Mouse (Mus musculus): Measurements from ENCODE around the gene Lbx1. TPM values are rescaled to one million over a fixed set of nuclear protein-coding genes. Genes with fewer than 3 reads are reported as not detected.

Gene Lbx1
- polyA plus RNA-seq, 1 experiment from 2014 or later, result not detected

- Histone ChIP-seq H3K27ac (ENCODE audit: low read depth, low read length) (no peak overlapping the region), H3K4me1 (replicated peaks; ENCODE audit: control insufficient read depth, insufficient read depth, low read length) (peaks cover 16% of the 10 kb centered on the region), H3K36me3 (ENCODE audit: control insufficient read depth, insufficient read depth, low read length) (no peaks in the 10 kb centered on the region), H3K4me2 (ENCODE audit: low read depth, low read length, severe bottlenecking) (peak overlapping the region; percentile 35), H3K9ac (ENCODE audit: low read length) (no peak overlapping the region), H3K4me3 (ENCODE audit: low read depth, low read length) (peak overlapping the region; percentile 19), H3K9me3 (ENCODE audit: control insufficient read depth, low read length) (no peaks in the 10 kb centered on the region), H3K27me3 (ENCODE audit: control insufficient read depth, insufficient read depth, low read length) (peaks cover 90% of the 10 kb centered on the region)
- peak; percentile 65 for DNase-seq (ENCODE audit: low spot score)
- under 1% methylated on average over 44 of the region's 44 CpGs for WGBS
- ATAC-seq (replicated peaks; ENCODE audit: low FRiP score), result peak; percentile 32
Observed at GRCm38 (mm10) chr19:45231383-45232035, 4.1 kb downstream of the Lbx1 start.

GRCm38 (mm10) chr19:45230848-45231382 lies 4.7 kb downstream of the Lbx1 start:
- WGBS, result 2% methylated on average over 40 of the region's 51 CpGs
- Histone ChIP-seq H3K9me3 (ENCODE audit: control insufficient read depth, low read length) (no peaks in the 10 kb centered on the region), H3K4me3 (ENCODE audit: low read depth, low read length) (peak overlapping the region; percentile 19), H3K27ac (ENCODE audit: low read depth, low read length) (no peak overlapping the region), H3K4me2 (ENCODE audit: low read depth, low read length, severe bottlenecking) (peak overlapping the region; percentile 35), H3K9ac (ENCODE audit: low read length) (no peak overlapping the region), H3K36me3 (ENCODE audit: control insufficient read depth, insufficient read depth, low read length) (no peaks in the 10 kb centered on the region), H3K4me1 (replicated peaks; ENCODE audit: control insufficient read depth, insufficient read depth, low read length) (peaks cover 13% of the 10 kb centered on the region), H3K27me3 (ENCODE audit: control insufficient read depth, insufficient read depth, low read length) (peaks cover 90% of the 10 kb centered on the region)
- DNase-seq (ENCODE audit: low spot score) (peak; percentile 62), ATAC-seq (replicated peaks; ENCODE audit: low FRiP score) (peak; percentile 49)

GRCm38 (mm10) chr19:45230201-45230611 lies 5.4 kb downstream of the Lbx1 start:
- H3K4me1 ChIP-seq (replicated peaks; ENCODE audit: control insufficient read depth, insufficient read depth, low read length), result peaks cover 9% of the 10 kb centered on the region
- DNase-seq (ENCODE audit: low spot score) (peak; percentile 58), ATAC-seq (replicated peaks; ENCODE audit: low FRiP score) (no peak)
- H3K27ac ChIP-seq (ENCODE audit: low read depth, low read length), result no peak overlapping the region
- H3K4me2 ChIP-seq (ENCODE audit: low read depth, low read length, severe bottlenecking), result no peak overlapping the region
- no peaks in the 10 kb centered on the region for H3K36me3 ChIP-seq (ENCODE audit: control insufficient read depth, insufficient read depth, low read length)
- under 1% methylated on average over 20 of the region's 20 CpGs for WGBS
- peaks cover 88% of the 10 kb centered on the region for H3K27me3 ChIP-seq (ENCODE audit: control insufficient read depth, insufficient read depth, low read length)
- no peaks in the 10 kb centered on the region for H3K9me3 ChIP-seq (ENCODE audit: control insufficient read depth, low read length)
- H3K4me3 ChIP-seq (ENCODE audit: low read depth, low read length), result no peak overlapping the region
- H3K9ac ChIP-seq (ENCODE audit: low read length), result no peak overlapping the region

GRCm38 (mm10) chr19:45229378-45230135 lies 6.1 kb downstream of the Lbx1 start:
- no peaks in the 10 kb centered on the region for H3K9me3 ChIP-seq (ENCODE audit: control insufficient read depth, low read length)
- H3K4me1 ChIP-seq (replicated peaks; ENCODE audit: control insufficient read depth, insufficient read depth, low read length), result peaks cover 8% of the 10 kb centered on the region
- H3K27ac ChIP-seq (ENCODE audit: low read depth, low read length), result no peak overlapping the region
- ATAC-seq (replicated peaks; ENCODE audit: low FRiP score) (no peak), DNase-seq (ENCODE audit: low spot score) (peak; percentile 60)
- H3K4me2 ChIP-seq (ENCODE audit: low read depth, low read length, severe bottlenecking), result no peak overlapping the region
- no peak overlapping the region for H3K4me3 ChIP-seq (ENCODE audit: low read depth, low read length)
- no peak overlapping the region for H3K9ac ChIP-seq (ENCODE audit: low read length)
- H3K27me3 ChIP-seq (ENCODE audit: control insufficient read depth, insufficient read depth, low read length), result peaks cover 88% of the 10 kb centered on the region
- WGBS, result 1% methylated on average over 33 of the region's 33 CpGs
- H3K36me3 ChIP-seq (ENCODE audit: control insufficient read depth, insufficient read depth, low read length), result no peaks in the 10 kb centered on the region

- Histone ChIP-seq H3K9me3 (ENCODE audit: control insufficient read depth, low read length) (no peaks in the 10 kb centered on the region), H3K4me1 (replicated peaks; ENCODE audit: control insufficient read depth, insufficient read depth, low read length) (peaks cover 10% of the 10 kb centered on the region), H3K4me2 (ENCODE audit: low read depth, low read length, severe bottlenecking) (no peak overlapping the region), H3K36me3 (ENCODE audit: control insufficient read depth, insufficient read depth, low read length) (no peaks in the 10 kb centered on the region), H3K27me3 (ENCODE audit: control insufficient read depth, insufficient read depth, low read length) (peaks cover 88% of the 10 kb centered on the region), H3K9ac (ENCODE audit: low read length) (no peak overlapping the region), H3K27ac (ENCODE audit: low read depth, low read length) (no peak overlapping the region), H3K4me3 (ENCODE audit: low read depth, low read length) (no peak overlapping the region)
- ATAC-seq (replicated peaks; ENCODE audit: low FRiP score) (no peak), DNase-seq (ENCODE audit: low spot score) (peak; percentile 48)
- 3% methylated on average over 4 of the region's 4 CpGs for WGBS
Observed at GRCm38 (mm10) chr19:45228781-45229180, 6.8 kb downstream of the Lbx1 start.

- WGBS, result 5% methylated on average over 11 of the region's 12 CpGs
Observed at GRCm38 (mm10) chr19:45228097-45228496, 7.5 kb downstream of the Lbx1 start.

GRCm38 (mm10) chr19:45227671-45228070 lies 7.9 kb downstream of the Lbx1 start:
- H3K9ac ChIP-seq (ENCODE audit: low read length), result no peak overlapping the region
- no peak overlapping the region for H3K4me3 ChIP-seq (ENCODE audit: low read depth, low read length)
- DNase-seq (ENCODE audit: low spot score) (peak; percentile 48), ATAC-seq (replicated peaks; ENCODE audit: low FRiP score) (no peak)
- no peaks in the 10 kb centered on the region for H3K36me3 ChIP-seq (ENCODE audit: control insufficient read depth, insufficient read depth, low read length)
- H3K27ac ChIP-seq (ENCODE audit: low read depth, low read length), result no peak overlapping the region
- peaks cover 93% of the 10 kb centered on the region for H3K27me3 ChIP-seq (ENCODE audit: control insufficient read depth, insufficient read depth, low read length)
- H3K4me1 ChIP-seq (replicated peaks; ENCODE audit: control insufficient read depth, insufficient read depth, low read length), result peaks cover 11% of the 10 kb centered on the region
- 0% methylated on average over 1 of the region's 1 CpGs for WGBS
- no peak overlapping the region for H3K4me2 ChIP-seq (ENCODE audit: low read depth, low read length, severe bottlenecking)
- no peaks in the 10 kb centered on the region for H3K9me3 ChIP-seq (ENCODE audit: control insufficient read depth, low read length)

More at GRCm38 (mm10) chr19:45228097-45228496, 7.5 kb downstream of the Lbx1 start:
- Histone ChIP-seq H3K27ac (ENCODE audit: low read depth, low read length) (no peak overlapping the region), H3K4me3 (ENCODE audit: low read depth, low read length) (no peak overlapping the region), H3K9ac (ENCODE audit: low read length) (no peak overlapping the region), H3K4me1 (replicated peaks; ENCODE audit: control insufficient read depth, insufficient read depth, low read length) (peaks cover 11% of the 10 kb centered on the region), H3K36me3 (ENCODE audit: control insufficient read depth, insufficient read depth, low read length) (no peaks in the 10 kb centered on the region), H3K9me3 (ENCODE audit: control insufficient read depth, low read length) (no peaks in the 10 kb centered on the region), H3K4me2 (ENCODE audit: low read depth, low read length, severe bottlenecking) (no peak overlapping the region), H3K27me3 (ENCODE audit: control insufficient read depth, insufficient read depth, low read length) (peaks cover 88% of the 10 kb centered on the region)
- no peak for ATAC-seq (replicated peaks; ENCODE audit: low FRiP score)
- peak; percentile 50 for DNase-seq (ENCODE audit: low spot score)

GRCm38 (mm10) chr19:45227049-45227448 lies 8.6 kb downstream of the Lbx1 start:
- ATAC-seq (replicated peaks; ENCODE audit: low FRiP score) (no peak), DNase-seq (ENCODE audit: low spot score) (peak; percentile 49)
- Histone ChIP-seq H3K4me3 (ENCODE audit: low read depth, low read length) (no peak overlapping the region), H3K4me2 (ENCODE audit: low read depth, low read length, severe bottlenecking) (no peak overlapping the region), H3K36me3 (ENCODE audit: control insufficient read depth, insufficient read depth, low read length) (no peaks in the 10 kb centered on the region), H3K9me3 (ENCODE audit: control insufficient read depth, low read length) (no peaks in the 10 kb centered on the region), H3K27ac (ENCODE audit: low read depth, low read length) (no peak overlapping the region), H3K9ac (ENCODE audit: low read length) (no peak overlapping the region), H3K4me1 (replicated peaks; ENCODE audit: control insufficient read depth, insufficient read depth, low read length) (peaks cover 11% of the 10 kb centered on the region), H3K27me3 (ENCODE audit: control insufficient read depth, insufficient read depth, low read length) (peaks cover 97% of the 10 kb centered on the region)
- 5% methylated on average over 3 of the region's 3 CpGs for WGBS
